Mouse (Mus musculus) ES-E14 (cell line): ENCODE data around the gene Hnrnpul2. TPM values are rescaled to one million over a fixed set of nuclear protein-coding genes. Genes with fewer than 3 reads are reported as not detected.

Source experiments
- DNase-seq: peaks from one replicate; pipeline ENCODE4 v3.0.0-alpha.2; 2013; ENCODE audit warnings: low read depth, low spot score
- H3K27ac ChIP-seq: 2 replicates; pipeline ENCODE4 v1.5.1; 2012; ENCODE audit warnings: low read depth, mild to moderate bottlenecking, low read length, moderate library complexity, mixed read lengths; ENCODE audit not compliant: poor library complexity, insufficient read depth, severe bottlenecking
- H3K36me3 ChIP-seq: 2 replicates; pipeline ENCODE4 v1.6.1; 2012; ENCODE audit warnings: mild to moderate bottlenecking, low read length, moderate library complexity, mixed read lengths; ENCODE audit not compliant: control insufficient read depth, poor library complexity, insufficient read depth, severe bottlenecking
- H3K4me1 ChIP-seq, 2 experiments: fragments of 150-350 bp in 1 of 2; sonication (generic) in 1 of 2; 2 replicates each; pipeline ENCODE4 v1.6.1; 2012; ENCODE audit warnings: low read length in 2 of 2, mild to moderate bottlenecking in 1 of 2, mixed read lengths in 1 of 2; ENCODE audit not compliant: control insufficient read depth in 2 of 2, insufficient read depth in 2 of 2, poor library complexity in 1 of 2
- H3K4me3 ChIP-seq, 2 experiments: fragments of 150-350 bp in 1 of 2; sonication (generic) in 1 of 2; 2 replicates each; pipeline ENCODE4 v1.5.1; 2012; ENCODE audit warnings: low read length in 2 of 2, low read depth in 1 of 2, mild to moderate bottlenecking in 1 of 2, mixed read lengths in 1 of 2; ENCODE audit not compliant: insufficient read depth in 1 of 2, poor library complexity in 1 of 2, severe bottlenecking in 1 of 2
- H3K9ac ChIP-seq: 2 replicates; pipeline ENCODE4 v1.6.1; 2012; ENCODE audit warnings: low read depth, mild to moderate bottlenecking, low read length, mixed read lengths; ENCODE audit not compliant: poor library complexity, insufficient read depth, severe bottlenecking
- H3K9me3 ChIP-seq: fragments of 150-350 bp; sonication (generic); 2 replicates; pipeline ENCODE4 v1.6.1; 2012; ENCODE audit warnings: low read depth, mild to moderate bottlenecking, low read length; ENCODE audit not compliant: control insufficient read depth, insufficient read depth
- CHD2 ChIP-seq: IDR thresholded peaks from 2 replicates; pipeline ENCODE4 v1.6.1; 2014; ENCODE audit warnings: mild to moderate bottlenecking, low read depth, low read length, inconsistent platforms
- HCFC1 ChIP-seq: IDR thresholded peaks from 2 replicates; pipeline ENCODE4 v1.6.1; 2012; ENCODE audit warnings: low read length, inconsistent platforms, borderline replicate concordance; ENCODE audit not compliant: insufficient read depth
- MAFK ChIP-seq: IDR thresholded peaks from 2 replicates; pipeline ENCODE4 v1.6.1; 2014; ENCODE audit warnings: mild to moderate bottlenecking, low read depth, low read length, inconsistent platforms; ENCODE audit not compliant: insufficient read depth
- ZC3H11A ChIP-seq: IDR thresholded peaks from 2 replicates; pipeline ENCODE4 v1.6.1; 2012; ENCODE audit warnings: low read depth, mild to moderate bottlenecking, inconsistent platforms, low read length, borderline replicate concordance
- ZNF384 ChIP-seq: IDR thresholded peaks from 2 replicates; pipeline ENCODE4 v1.6.1; 2012; ENCODE audit warnings: low read depth, low read length, inconsistent platforms
- in situ Hi-C, 2 experiments: fragments of 600-800 bp; cut with MboI; formaldehyde crosslinking; loops; one replicate each; pipeline ENCODE4 v1.15.1; 2025; ENCODE audit warnings: low sequenced_read_pairs in 2 of 2, inconsistent platforms in 1 of 2; ENCODE audit not compliant: unreplicated experiment in 2 of 2
- total RNA-seq: library from RNA; depleted of rRNA; stranded (reverse); fragments of 300-350 nt; gene quantifications from 2 replicates; pipeline ENCODE4 v1.2.3, GENCODE M21; 2012

The Hnrnpul2 gene
- total RNA-seq, 1 experiment: 48.5 TPM

GRCm38 (mm10) chr19:8851639-8852038 is 31.8 kb downstream of the Hnrnpul2 start:
- TF ChIP-seq MAFK: no peak
- no peak for TF ChIP-seq ZNF384
- no peak for TF ChIP-seq ZC3H11A
- TF ChIP-seq HCFC1: no peak
- TF ChIP-seq CHD2: no peak
- Histone ChIP-seq H3K36me3 (0 out of 2 replicates have a peak, but pooled peaks cover 3% of the 10 kb centered on the region), H3K9me3 (no peaks in the 10 kb centered on the region), H3K9ac (no peak overlapping the region; the same call in 1 of the 2 replicates), H3K27ac (no peak overlapping the region), H3K4me1 (peaks cover 5 to 16% of the 10 kb centered on the region in 2 experiments; a peak in 2 of 4 replicates), H3K4me3 (peak overlapping the region; percentile 29 to 40)
- in situ Hi-C loops: loop anchor here (10.0 to 25.0 kb wide), 2 partner anchors 236 to 243 kb away; partner anchors contain the start of gene Scgb1a1 (in 1 of the 2)
- DNase-seq: no peak

GRCm38 (mm10) chr19:8852236-8852928 is 32.6 kb downstream of the Hnrnpul2 start:
- H3K9me3 ChIP-seq: no peaks in the 10 kb centered on the region
- no peak overlapping the region for H3K9ac ChIP-seq
- in situ Hi-C loops: loop anchor here (10.0 to 25.0 kb wide), 2 partner anchors 235 to 242 kb away; partner anchors contain the start of gene Scgb1a1 (in 1 of the 2)
- DNase-seq: no peak
- no peak overlapping the region for H3K27ac ChIP-seq
- H3K36me3 ChIP-seq: 0 out of 2 replicates have a peak, but pooled peaks cover 3% of the 10 kb centered on the region
- peaks cover 5 to 16% of the 10 kb centered on the region in 2 experiments; a peak in 2 of 4 replicates for H3K4me1 ChIP-seq
- peak overlapping the region; percentile 29 to 40; a peak in 2 of 4 replicates for H3K4me3 ChIP-seq
- TF ChIP-seq MAFK (no peak), CHD2 (no peak)

- TF ChIP-seq CHD2 (no peak), ZNF384 (no peak), MAFK (no peak), ZC3H11A (no peak), HCFC1 (no peak)
- peaks cover 5 to 9% of the 10 kb centered on the region in 2 experiments; a peak in 2 of 4 replicates for H3K4me1 ChIP-seq
- no peak overlapping the region for H3K4me3 ChIP-seq
- H3K27ac ChIP-seq: no peak overlapping the region
- no peak for DNase-seq
- H3K36me3 ChIP-seq: no peaks in the 10 kb centered on the region
- H3K9me3 ChIP-seq: no peaks in the 10 kb centered on the region
- H3K9ac ChIP-seq: no peak overlapping the region
- in situ Hi-C loops: loop anchor here (10.0 to 25.0 kb wide), 2 partner anchors 234 to 242 kb away; partner anchors contain the start of gene Scgb1a1 (in 1 of the 2)
Observed at GRCm38 (mm10) chr19:8853117-8853516, 33.3 kb downstream of the Hnrnpul2 start.

GRCm38 (mm10) chr19:8857689-8858088 is 37.9 kb downstream of the Hnrnpul2 start:
- Histone ChIP-seq H3K27ac (no peak overlapping the region), H3K4me1 (no peaks in the 10 kb centered on the region), H3K9me3 (no peaks in the 10 kb centered on the region), H3K4me3 (no peak overlapping the region), H3K9ac (no peak overlapping the region), H3K36me3 (no peaks in the 10 kb centered on the region)
- no peak for TF ChIP-seq CHD2
- TF ChIP-seq ZC3H11A: peak; percentile 71
- TF ChIP-seq MAFK: peak; percentile 97
- TF ChIP-seq HCFC1: no peak
- in situ Hi-C loops: loop anchor here (10.0 to 25.0 kb wide), 2 partner anchors 230 to 237 kb away; partner anchors contain the start of gene Scgb1a1 (in 1 of the 2)
- no peak for DNase-seq
